ENCODE assay signal across 17 mouse cellular contexts in the genomic region with DNA sequence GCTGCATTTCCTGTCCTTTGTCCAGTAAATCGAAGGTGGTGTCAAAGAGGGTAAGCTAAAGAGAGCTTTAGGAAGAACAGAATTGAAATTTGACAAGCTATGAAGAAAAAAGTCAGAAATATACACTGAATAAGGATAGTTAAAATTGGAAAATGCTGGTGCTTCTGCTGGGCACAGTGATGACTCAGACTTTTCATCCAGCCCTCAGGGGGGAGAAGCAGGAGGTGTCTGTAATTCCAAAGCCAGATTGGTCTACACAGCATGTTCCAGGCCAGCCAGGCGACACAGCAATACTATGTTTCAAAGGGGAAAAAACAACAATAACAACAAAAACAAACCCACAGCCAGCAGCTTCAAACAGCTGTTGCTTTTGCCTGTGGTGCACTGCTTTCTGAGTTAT.
"Had no signal": no experiment of that assay in that cellular context is flagged by ENCODE, and none has a peak within 500 bp of the region (broad histone marks: within the 10 kb centered on the region; RNA-seq: fewer than 3 reads in every experiment).

No protein-coding gene starts in this region.

- DNase-seq: liver, postnatal 0 days; lung, adult 2 months; lung, postnatal 14 days; lung, postnatal 36 days; right cerebral cortex, postnatal 25 days; thymus, adult 18-20 months; thymus, postnatal 14 days; thymus, postnatal 36 days had no signal

- H3K4me3 ChIP-seq: liver, embryonic 15.5 days; lung, embryonic 15.5 days; megakaryocyte, embryonic 14.5 days; midbrain, embryonic 13.5 days; midbrain, embryonic 15.5 days; neural tube, embryonic 12.5 days; stomach, embryonic 15.5 days had no signal

- H3K27ac ChIP-seq: liver, embryonic 15.5 days; lung, embryonic 15.5 days; macrophage; midbrain, embryonic 13.5 days; midbrain, embryonic 15.5 days; neural tube, embryonic 12.5 days; stomach, embryonic 15.5 days had no signal

- ATAC-seq: liver, postnatal 0 days; lung, postnatal 0 days; midbrain, embryonic 13.5 days; midbrain, embryonic 15.5 days had no signal
